Mouse (Mus musculus) limb, embryonic 13.5 days (tissue): Measurements from ENCODE around the gene Kif26b. TPM values are rescaled to one million over a fixed set of nuclear protein-coding genes. Genes with fewer than 3 reads are reported as not detected.

Experiments used
- ATAC-seq: fragments of 200-750 bp; cut with Nextera tagmentation; 2 replicates; pipeline ENCODE4 v1.8.0; 2017; ENCODE audit warnings: low read depth, moderate number of reproducible peaks, moderate TSS enrichment; ENCODE audit not compliant: low FRiP score
- H3K27ac ChIP-seq: fragments of 300-500 bp; sonication (generic); 2 replicates; pipeline ENCODE4 v1.5.1; 2015; ENCODE audit warnings: inconsistent platforms, mild to moderate bottlenecking, moderate library complexity
- H3K27me3 ChIP-seq: fragments of 300-500 bp; sonication (generic); 2 replicates; pipeline ENCODE4 v1.6.1; 2015; ENCODE audit warnings: mild to moderate bottlenecking, inconsistent platforms
- H3K36me3 ChIP-seq: fragments of 300-500 bp; sonication (generic); 2 replicates; pipeline ENCODE4 v1.6.1; 2015; ENCODE audit warnings: inconsistent platforms, mild to moderate bottlenecking, moderate library complexity
- H3K4me1 ChIP-seq: fragments of 300-500 bp; sonication (generic); 2 replicates; pipeline ENCODE4 v1.6.1; 2015; ENCODE audit warnings: inconsistent platforms
- H3K4me2 ChIP-seq: fragments of 300-500 bp; sonication (generic); replicated peaks from 2 replicates; pipeline ENCODE4 v1.6.1; 2015; ENCODE audit warnings: inconsistent platforms, mild to moderate bottlenecking, moderate library complexity
- H3K4me3 ChIP-seq: fragments of 300-500 bp; sonication (generic); 2 replicates; pipeline ENCODE4 v1.5.1; 2015; ENCODE audit warnings: moderate library complexity, mild to moderate bottlenecking, inconsistent platforms
- H3K9ac ChIP-seq: fragments of 300-500 bp; sonication (generic); 2 replicates; pipeline ENCODE4 v1.6.1; 2015; ENCODE audit warnings: mild to moderate bottlenecking, inconsistent platforms
- H3K9me3 ChIP-seq: fragments of 300-500 bp; sonication (generic); 2 replicates; pipeline ENCODE4 v1.6.1; 2016; ENCODE audit warnings: inconsistent platforms
- WGBS: fragments of 180-500 bp; shearing (Covaris S2); methylation state at CpG from one replicate; pipeline ENCODE4 v1.1.7; 2015; 5-methylcytosine and 5-hydroxymethylcytosine counted together
- polyA plus RNA-seq: library from polyadenylated mRNA; unstranded; fragments of >200 nt; fragmentation: Nextera tagmentation; extraction: Ambion mirVana; gene quantifications from 2 replicates; pipeline ENCODE4 v1.2.1, GENCODE M21; 2015

Kif26b gene
- polyA plus RNA-seq, 1 experiment from 2014 or later: 13.3 TPM

DNA sequence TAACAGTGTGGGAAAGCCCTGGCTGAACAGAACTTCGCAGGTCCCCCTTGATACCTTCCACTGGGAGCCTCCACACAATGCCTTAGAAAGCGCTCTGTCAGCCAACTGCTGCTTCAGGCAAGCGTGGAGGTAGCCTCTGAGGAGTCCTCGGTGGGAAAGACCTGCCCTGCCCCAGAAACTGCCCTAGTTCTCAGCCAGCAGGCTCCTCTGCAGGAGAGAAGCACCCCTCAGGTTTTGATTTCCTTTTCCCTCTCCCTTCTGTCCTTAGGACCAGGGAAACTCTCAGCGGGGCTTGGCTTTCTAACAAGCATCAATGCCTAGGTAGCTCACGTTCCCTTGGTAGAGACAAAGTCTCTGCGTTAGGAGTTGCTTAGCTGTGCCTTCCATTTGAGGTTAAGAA, 215.6 kb downstream of the Kif26b start:
- no peak overlapping the region for H3K4me3 ChIP-seq
- no peak overlapping the region for H3K9ac ChIP-seq
- H3K4me1 ChIP-seq: peaks cover 31% of the 10 kb centered on the region
- no peaks in the 10 kb centered on the region for H3K36me3 ChIP-seq
- 51% methylated on average over 7 of the region's 7 CpGs for WGBS
- no peak overlapping the region for H3K27ac ChIP-seq
- no peak for ATAC-seq
- H3K4me2 ChIP-seq: no peak overlapping the region
- H3K9me3 ChIP-seq: peaks cover 6% of the 10 kb centered on the region; the same call in 1 of the 2 replicates
- 0 out of 2 replicates have a peak, but pooled peaks cover 3% of the 10 kb centered on the region for H3K27me3 ChIP-seq

DNA sequence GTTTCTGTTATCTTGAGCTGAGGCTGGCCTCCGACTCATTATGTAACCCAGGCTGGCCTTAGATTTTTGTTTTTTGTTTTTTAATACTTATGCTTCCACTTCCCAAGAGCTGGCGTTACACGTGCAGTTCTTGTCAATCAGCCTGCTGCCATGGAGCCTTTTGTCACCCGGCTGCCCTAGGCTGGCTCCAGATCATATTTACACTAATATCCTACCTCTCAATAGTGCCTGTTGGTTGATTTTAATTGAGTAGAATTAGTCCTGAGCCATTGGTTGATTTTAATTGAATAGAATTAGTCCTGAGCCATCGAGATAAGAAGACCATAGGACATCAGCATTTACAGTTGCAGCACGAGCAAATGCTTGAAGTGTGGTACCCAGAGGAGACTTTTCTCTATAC, 216.0 kb downstream of the Kif26b start:
- H3K4me1 ChIP-seq: peaks cover 31% of the 10 kb centered on the region
- H3K36me3 ChIP-seq: no peaks in the 10 kb centered on the region
- WGBS: 81% methylated on average over 6 of the region's 6 CpGs
- H3K9me3 ChIP-seq: peaks cover 6% of the 10 kb centered on the region; the same call in 1 of the 2 replicates
- no peak for ATAC-seq
- no peak overlapping the region for H3K27ac ChIP-seq
- no peak overlapping the region for H3K4me3 ChIP-seq
- H3K27me3 ChIP-seq: 0 out of 2 replicates have a peak, but pooled peaks cover 3% of the 10 kb centered on the region
- H3K4me2 ChIP-seq: no peak overlapping the region
- no peak overlapping the region for H3K9ac ChIP-seq

DNA sequence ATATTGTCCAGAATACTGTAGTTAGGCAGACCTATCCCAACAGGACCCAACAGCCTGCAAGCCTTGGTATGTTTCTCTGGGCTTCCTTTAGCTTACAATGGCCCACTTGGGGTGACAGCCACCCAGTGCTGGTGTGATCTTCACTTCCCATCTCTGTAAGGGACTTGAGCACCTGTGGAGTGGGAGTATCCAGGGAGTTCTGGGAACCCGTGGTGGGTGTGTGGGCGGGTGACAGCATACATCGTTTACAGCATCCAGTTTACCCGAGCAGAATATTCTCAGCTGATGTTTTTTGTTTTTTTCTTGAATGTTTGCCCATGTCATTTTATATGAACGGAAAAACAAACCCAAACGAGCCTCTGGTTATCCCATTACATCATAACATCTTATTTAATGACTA, 216.5 kb downstream of the Kif26b start:
- WGBS: 64% methylated on average over 6 of the region's 6 CpGs

DNA sequence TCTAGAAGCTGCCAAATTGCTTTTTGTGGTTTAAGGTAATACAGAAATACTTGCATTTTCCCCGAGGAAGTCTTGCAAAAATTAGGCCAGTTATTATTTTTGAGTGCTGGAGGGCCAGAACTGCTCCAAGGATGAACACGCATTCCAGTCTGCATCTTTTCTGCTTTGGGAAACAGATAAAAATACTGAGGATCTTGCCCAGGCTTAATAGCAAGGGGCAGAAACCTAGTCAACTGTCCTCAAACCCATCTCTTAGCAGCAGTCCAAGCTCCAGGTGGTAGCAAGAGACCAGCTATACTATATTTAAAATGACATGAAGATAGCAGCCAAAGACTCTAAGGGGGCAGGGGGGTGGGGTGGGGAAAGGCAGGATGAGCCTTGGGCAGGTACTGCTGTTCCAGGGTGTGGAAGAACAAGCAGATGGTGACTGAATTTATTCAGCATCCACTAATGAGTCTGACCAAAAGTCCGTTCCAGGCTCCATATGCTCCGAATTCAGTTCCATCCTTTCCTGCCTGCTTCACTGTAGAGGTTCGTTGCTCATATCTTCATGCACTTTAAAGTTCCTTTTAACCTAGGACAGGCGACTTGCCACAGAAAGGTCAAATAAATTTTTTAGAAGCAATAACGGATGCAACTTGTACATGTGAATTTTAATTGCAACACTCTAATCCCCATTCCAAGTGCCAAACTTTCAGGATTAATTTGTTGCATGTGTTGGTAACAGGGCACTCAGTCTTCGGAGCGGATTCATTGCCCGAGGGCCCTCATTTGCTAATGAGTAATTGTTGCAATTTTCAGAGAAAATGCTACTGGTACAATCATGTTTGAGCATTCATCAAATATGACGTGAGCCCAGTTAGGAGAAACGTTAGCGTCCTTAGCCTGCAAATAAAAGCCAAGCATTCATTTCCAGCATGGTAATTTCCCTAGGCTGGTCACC, 218.6 kb downstream of the Kif26b start:
- no peaks in the 10 kb centered on the region for H3K36me3 ChIP-seq
- H3K4me1 ChIP-seq: peaks cover 31% of the 10 kb centered on the region
- no peak overlapping the region for H3K4me3 ChIP-seq
- H3K9me3 ChIP-seq: peaks cover 6% of the 10 kb centered on the region; the same call in 1 of the 2 replicates
- WGBS: 29% methylated on average over 13 of the region's 13 CpGs
- no peak for ATAC-seq
- H3K9ac ChIP-seq: no peak overlapping the region
- H3K27me3 ChIP-seq: 0 out of 2 replicates have a peak, but pooled peaks cover 3% of the 10 kb centered on the region
- H3K4me2 ChIP-seq: no peak overlapping the region
- H3K27ac ChIP-seq: no peak overlapping the region

More for the DNA sequence above, 216.5 kb downstream of the Kif26b start:
- H3K27me3 ChIP-seq: 0 out of 2 replicates have a peak, but pooled peaks cover 3% of the 10 kb centered on the region
- H3K4me1 ChIP-seq: peaks cover 31% of the 10 kb centered on the region
- H3K4me3 ChIP-seq: no peak overlapping the region
- H3K4me2 ChIP-seq: no peak overlapping the region
- peaks cover 6% of the 10 kb centered on the region; the same call in 1 of the 2 replicates for H3K9me3 ChIP-seq
- H3K27ac ChIP-seq: no peak overlapping the region
- no peak for ATAC-seq
- H3K36me3 ChIP-seq: no peaks in the 10 kb centered on the region
- H3K9ac ChIP-seq: no peak overlapping the region

DNA sequence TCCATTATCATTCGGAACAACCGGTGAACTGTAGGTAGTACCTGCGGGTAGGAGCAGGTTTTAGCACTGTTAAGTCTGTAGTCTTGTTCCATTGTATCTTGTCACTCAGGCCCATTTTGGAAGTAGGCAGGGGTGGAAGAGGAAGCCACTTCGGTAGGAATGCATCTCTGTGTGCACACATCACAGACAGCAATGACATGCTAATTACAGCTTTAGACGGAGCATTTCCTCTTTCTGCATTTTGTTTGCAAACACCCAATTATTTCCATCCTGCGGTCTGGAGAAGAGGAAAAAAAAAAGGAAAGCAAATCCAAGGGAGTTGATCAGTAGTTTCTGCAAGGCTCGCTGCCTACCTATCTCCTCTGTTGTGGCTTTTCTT, 219.3 kb downstream of the Kif26b start:
- Histone ChIP-seq H3K27ac (no peak overlapping the region), H3K4me2 (no peak overlapping the region), H3K9ac (no peak overlapping the region), H3K4me3 (no peak overlapping the region), H3K9me3 (peaks cover 6% of the 10 kb centered on the region; the same call in 1 of the 2 replicates), H3K4me1 (peaks cover 31% of the 10 kb centered on the region), H3K36me3 (no peaks in the 10 kb centered on the region), H3K27me3 (0 out of 2 replicates have a peak, but pooled peaks cover 3% of the 10 kb centered on the region)
- 31% methylated on average over 7 of the region's 7 CpGs for WGBS
- ATAC-seq: no peak

DNA sequence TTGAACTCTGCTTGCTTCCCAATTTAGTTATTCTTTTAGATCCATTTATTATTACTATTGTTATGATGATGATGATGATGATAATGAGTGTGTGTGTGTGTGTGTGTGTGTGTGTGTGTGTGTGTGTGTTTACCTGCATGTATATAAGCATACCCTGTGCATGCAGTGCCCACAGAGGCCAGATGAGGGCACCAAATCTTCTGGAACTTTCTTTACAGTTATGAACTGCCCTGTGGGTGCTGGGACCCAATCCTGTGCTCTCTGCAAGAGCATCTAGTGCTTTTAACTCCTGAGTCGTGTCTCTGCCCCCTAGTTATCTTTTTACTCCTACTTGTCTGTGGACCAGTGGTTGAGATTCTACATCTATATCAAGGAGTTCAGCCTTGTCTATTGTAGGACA, 219.7 kb downstream of the Kif26b start:
- Histone ChIP-seq H3K9ac (no peak overlapping the region), H3K4me3 (no peak overlapping the region), H3K4me2 (no peak overlapping the region), H3K27me3 (0 out of 2 replicates have a peak, but pooled peaks cover 3% of the 10 kb centered on the region), H3K9me3 (peaks cover 6% of the 10 kb centered on the region; the same call in 1 of the 2 replicates), H3K4me1 (peaks cover 31% of the 10 kb centered on the region), H3K36me3 (no peaks in the 10 kb centered on the region), H3K27ac (no peak overlapping the region)
- WGBS: 91% methylated on average over 1 of the region's 1 CpGs
- ATAC-seq: no peak

DNA sequence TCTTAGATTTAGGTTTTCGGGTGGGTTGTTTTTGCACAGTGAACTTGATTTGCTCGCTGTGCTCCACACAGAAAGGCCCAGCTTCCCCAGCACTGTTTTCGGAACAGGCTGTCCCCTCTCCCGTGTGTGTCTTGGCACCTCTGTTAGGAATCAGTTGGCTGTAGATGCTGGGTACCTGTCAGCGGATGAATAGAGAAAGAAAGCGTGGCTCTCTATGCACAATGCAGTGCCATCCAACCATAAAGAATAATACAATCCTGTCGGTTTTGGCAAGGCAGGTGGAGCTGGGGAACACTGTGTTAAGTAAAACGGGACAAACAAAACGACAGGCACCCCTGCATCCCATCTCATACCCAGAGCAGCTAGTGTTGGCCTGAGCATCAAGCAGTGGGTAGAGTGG, 220.9 kb downstream of the Kif26b start:
- WGBS: 89% methylated on average over 9 of the region's 9 CpGs
- Histone ChIP-seq H3K9ac (no peak overlapping the region), H3K27me3 (0 out of 2 replicates have a peak, but pooled peaks cover 3% of the 10 kb centered on the region), H3K27ac (no peak overlapping the region), H3K4me2 (no peak overlapping the region), H3K4me1 (peaks cover 21% of the 10 kb centered on the region), H3K9me3 (peaks cover 6% of the 10 kb centered on the region; the same call in 1 of the 2 replicates), H3K4me3 (no peak overlapping the region), H3K36me3 (no peaks in the 10 kb centered on the region)
- ATAC-seq: no peak

DNA sequence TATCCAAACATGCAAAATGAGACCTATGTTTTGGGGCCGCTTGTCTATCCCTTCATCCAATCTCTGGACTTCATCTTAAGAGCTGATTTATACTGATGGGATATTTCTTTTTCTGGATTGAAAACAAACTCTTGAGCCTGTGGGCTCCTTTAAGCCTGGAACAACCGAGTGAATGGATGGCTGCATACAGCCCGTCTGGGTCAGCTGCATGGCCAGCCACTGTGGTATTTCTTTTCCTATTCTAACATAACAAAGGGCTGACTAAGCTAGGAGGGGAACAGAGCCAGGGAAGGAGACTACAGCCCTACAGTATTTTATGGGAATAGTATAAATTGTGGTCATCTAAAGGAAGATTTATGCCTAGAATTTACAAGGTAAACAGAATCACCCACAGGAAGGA, 229.5 kb downstream of the Kif26b start:
- WGBS: 59% methylated on average over 3 of the region's 3 CpGs

DNA sequence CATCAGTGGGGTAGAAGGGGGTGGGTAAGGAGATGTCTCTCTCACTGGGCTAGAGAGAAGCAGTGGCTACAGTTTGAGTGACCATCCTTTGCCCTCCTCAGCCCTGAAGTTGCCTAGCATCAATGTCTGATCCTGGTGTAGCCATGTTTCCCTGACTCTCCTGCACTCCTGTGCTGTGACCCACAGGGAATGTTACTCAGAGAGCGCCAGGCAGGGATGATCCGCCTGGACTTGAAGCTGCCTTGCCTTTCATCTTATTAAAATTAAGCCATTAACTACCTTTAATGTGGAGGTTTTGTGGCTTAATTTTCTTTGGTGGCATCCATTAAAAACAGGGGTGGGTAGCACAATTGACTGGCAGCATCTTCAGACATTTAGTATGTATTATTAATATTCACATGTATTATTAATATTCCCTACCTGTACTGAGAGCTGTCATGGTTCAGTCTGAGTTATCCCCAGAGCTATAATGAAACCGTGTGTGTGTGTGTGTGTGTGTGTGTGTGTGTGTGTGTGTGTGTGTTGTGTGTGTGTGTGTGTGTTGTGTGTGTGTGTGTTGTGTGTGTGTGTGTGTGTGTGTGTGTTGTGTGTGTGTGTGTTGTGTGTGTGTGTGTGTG, 233.3 kb downstream of the Kif26b start:
- no peaks in the 10 kb centered on the region for H3K9me3 ChIP-seq
- no peaks in the 10 kb centered on the region for H3K36me3 ChIP-seq
- peaks cover 19% of the 10 kb centered on the region; the same call in 1 of the 2 replicates for H3K4me1 ChIP-seq
- 60% methylated on average over 3 of the region's 3 CpGs for WGBS
- no peaks in the 10 kb centered on the region for H3K27me3 ChIP-seq
- no peak overlapping the region for H3K27ac ChIP-seq
- no peak overlapping the region for H3K4me2 ChIP-seq
- ATAC-seq: no peak
- H3K4me3 ChIP-seq: no peak overlapping the region
- no peak overlapping the region for H3K9ac ChIP-seq

More for the DNA sequence above, 229.5 kb downstream of the Kif26b start:
- no peak overlapping the region for H3K4me2 ChIP-seq
- peaks cover 9% of the 10 kb centered on the region; the same call in 1 of the 2 replicates for H3K4me1 ChIP-seq
- H3K36me3 ChIP-seq: peaks cover 9% of the 10 kb centered on the region
- H3K9ac ChIP-seq: no peak overlapping the region
- ATAC-seq: no peak
- no peak overlapping the region for H3K4me3 ChIP-seq
- H3K9me3 ChIP-seq: peaks cover 6% of the 10 kb centered on the region; the same call in 1 of the 2 replicates
- H3K27ac ChIP-seq: no peak overlapping the region
- no peaks in the 10 kb centered on the region for H3K27me3 ChIP-seq

DNA sequence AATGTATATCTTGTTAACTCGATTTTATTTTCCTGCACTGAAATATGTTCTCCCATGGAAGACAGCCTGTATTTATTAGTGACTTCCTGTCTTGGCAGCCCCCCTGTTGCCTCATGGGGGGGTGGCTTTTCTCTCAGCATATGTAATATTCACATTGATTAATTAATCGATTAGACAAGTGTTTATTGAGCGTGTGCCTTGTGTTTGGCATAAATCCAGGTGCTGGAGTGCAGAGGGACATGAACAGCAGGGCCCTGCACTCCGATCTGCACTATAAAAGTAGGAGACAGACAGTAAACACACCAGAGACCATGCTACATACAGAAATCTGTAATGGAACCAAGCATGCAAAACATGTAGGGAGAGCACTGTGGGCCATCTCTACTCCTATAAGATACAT, 236.0 kb downstream of the Kif26b start:
- 51% methylated on average over 4 of the region's 4 CpGs for whole genome bisulfite sequencing
- ATAC-seq: no peak
- H3K9ac ChIP-seq: no peak overlapping the region

DNA sequence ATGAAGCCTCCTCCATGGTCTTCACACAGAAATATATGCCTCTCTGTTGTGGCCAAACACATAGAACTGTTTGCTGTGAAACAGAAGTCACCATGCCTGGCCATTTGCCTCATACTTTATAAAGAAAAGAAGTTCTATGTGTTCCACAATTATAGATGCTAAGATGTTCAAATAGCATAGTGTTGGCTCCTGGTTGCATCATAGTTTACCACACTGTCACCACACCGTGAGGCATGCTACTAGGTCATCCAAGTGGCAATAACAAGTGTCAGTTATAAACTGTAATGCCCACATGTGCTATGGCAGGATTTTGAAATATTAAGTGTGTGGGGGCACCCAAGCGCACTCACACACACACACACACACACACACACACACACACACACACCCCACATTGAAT, 236.7 kb downstream of the Kif26b start:
- Histone ChIP-seq H3K9ac (no peak overlapping the region), H3K4me3 (no peak overlapping the region), H3K27me3 (no peaks in the 10 kb centered on the region), H3K9me3 (no peaks in the 10 kb centered on the region), H3K4me1 (peaks cover 15% of the 10 kb centered on the region; the same call in 1 of the 2 replicates), H3K36me3 (no peaks in the 10 kb centered on the region), H3K27ac (no peak overlapping the region), H3K4me2 (no peak overlapping the region)
- WGBS: 87% methylated on average over 2 of the region's 2 CpGs
- ATAC-seq: no peak

More for the DNA sequence above, 236.0 kb downstream of the Kif26b start:
- Histone ChIP-seq H3K27ac (no peak overlapping the region), H3K36me3 (no peaks in the 10 kb centered on the region), H3K9me3 (no peaks in the 10 kb centered on the region), H3K4me2 (no peak overlapping the region), H3K4me3 (no peak overlapping the region), H3K27me3 (no peaks in the 10 kb centered on the region), H3K4me1 (peaks cover 15% of the 10 kb centered on the region; the same call in 1 of the 2 replicates)

DNA sequence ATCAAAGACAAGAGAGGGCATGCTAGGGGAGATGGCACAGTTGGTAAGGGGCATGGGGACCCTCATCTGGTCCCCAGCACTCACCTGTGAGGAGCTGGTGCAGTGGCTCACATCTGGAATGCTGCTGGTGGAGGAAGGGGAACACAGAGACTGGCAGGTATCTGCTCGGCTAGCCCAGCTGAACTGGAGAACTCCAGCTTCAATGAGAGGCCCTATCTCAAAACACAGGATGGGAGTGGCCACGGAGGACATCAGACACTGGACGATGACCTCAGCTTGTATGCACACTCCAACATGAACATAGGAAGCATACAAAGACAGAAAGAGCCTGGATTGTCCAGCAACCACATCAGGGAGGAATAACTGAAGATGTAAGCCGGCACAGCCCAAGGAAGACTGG, 240.1 kb downstream of the Kif26b start:
- WGBS: 89% methylated on average over 4 of the region's 4 CpGs
- H3K9ac ChIP-seq: no peak overlapping the region
- H3K9me3 ChIP-seq: no peaks in the 10 kb centered on the region

More for the DNA sequence above, 240.1 kb downstream of the Kif26b start:
- H3K27me3 ChIP-seq: no peaks in the 10 kb centered on the region
- H3K36me3 ChIP-seq: no peaks in the 10 kb centered on the region; the same call in 1 of the 2 replicates
- no peak overlapping the region for H3K4me2 ChIP-seq
- H3K27ac ChIP-seq: no peak overlapping the region
- peaks cover 9% of the 10 kb centered on the region; the same call in 1 of the 2 replicates for H3K4me1 ChIP-seq
- H3K4me3 ChIP-seq: no peak overlapping the region
- no peak for ATAC-seq
